Comparison of ENCODE assay signal across 8 mouse cellular contexts in the genomic region with DNA sequence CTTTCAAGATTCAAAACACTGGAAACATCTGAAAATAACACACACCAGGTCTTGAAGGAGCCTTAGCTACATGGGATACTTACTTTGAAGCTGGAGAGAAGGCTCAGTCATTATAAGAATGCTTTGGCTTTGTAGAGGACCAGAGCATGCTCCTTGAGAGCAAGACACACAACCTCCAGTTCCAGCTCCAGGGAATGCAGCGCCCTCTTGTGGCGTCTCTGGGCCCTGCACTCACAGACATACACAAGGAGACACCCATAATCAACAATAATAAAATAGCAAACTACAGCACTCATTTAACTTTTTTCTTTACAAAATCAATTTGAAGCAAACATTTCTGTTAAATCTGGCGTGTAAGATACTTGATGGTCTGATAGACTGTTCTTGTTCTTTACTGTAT.
A peak's percentile ranks its signal among the peaks of the same experiment; 100 is the strongest.
DNase-seq lines count a peak whose midpoint lies in the region; ATAC-seq and TF ChIP-seq lines count a peak whose summit lies in the region.

No protein-coding gene starts in this region.

- intact Hi-C loops in heart, postnatal 14 days (cut with DNase I): no loop called here

- peak; percentile 6 to 38 for DNase-seq in heart, postnatal 14 days
- DNase-seq in heart, adult 18-20 months: no peak
- peak; percentile 26 for DNase-seq in ovary, postnatal 36 days (ENCODE audit: low spot score)
- no peak for DNase-seq in ovary, adult 18-20 months (ENCODE audit: low spot score)
- peak; percentile 36 for DNase-seq in lung, postnatal 10 days
- no peak for DNase-seq in natural killer cell, adult 2 months (ENCODE audit: low spot score in 2 of 2)

- no peak for TF ChIP-seq POLR2A in bone marrow, adult 2 months (IDR thresholded peaks at IDR 0.05; ENCODE audit: borderline replicate concordance, control insufficient read depth, low read depth, low read length)

- H3K4me1 ChIP-seq in bone marrow, adult 2 months (ENCODE audit: control insufficient read depth, insufficient read depth, low read length): no peaks in the 10 kb centered on the region

- H3K27ac ChIP-seq in bone marrow, adult 2 months (ENCODE audit: control insufficient read depth, insufficient read depth, low read depth, low read length, poor library complexity): no peak overlapping the region

- H3K4me3 ChIP-seq in bone marrow, adult 2 months (replicated peaks; ENCODE audit: control insufficient read depth, low read depth, low read length): no peak overlapping the region

- ATAC-seq in frontal cortex, adult (ENCODE audit: low TSS enrichment): no peak

- TF ChIP-seq CTCF in bone marrow, adult 2 months (IDR thresholded peaks at IDR 0.05; ENCODE audit: control insufficient read depth, insufficient read depth, low read length): peak; percentile 63

- 45% methylated on average over 3 of the region's 3 CpGs for WGBS in bone marrow, adult 2 months

Comparison
In these comparisons a context has a peak if more than half of its experiments do, and no peak if none do; other contexts are left out.
1. DNase-seq: peak in heart, postnatal 14 days (2 of 2), ovary, postnatal 36 days (single experiment) and lung, postnatal 10 days (single experiment); none in heart, adult 18-20 months (0 of 2), ovary, adult 18-20 months (single experiment) and natural killer cell, adult 2 months (0 of 2).